33 mouse cellular contexts compared by ENCODE assay signal in genomic region chr2:44192058-44192457, GRCm38 (mm10).
A peak's percentile ranks its signal among the peaks of the same experiment; 100 is the strongest.
DNase-seq lines count a peak whose midpoint lies in the region; ATAC-seq and TF ChIP-seq lines count a peak whose summit lies in the region.
"Had no signal": no experiment of that assay in that cellular context is flagged by ENCODE, and none has a peak within 500 bp of the region (broad histone marks: within the 10 kb centered on the region; RNA-seq: fewer than 3 reads in every experiment).

No protein-coding gene starts in this region.

- H3K79me2 ChIP-seq in MEL (ENCODE audit: control insufficient read depth, insufficient read depth, low read length, poor library complexity) = no peaks in the 10 kb centered on the region

- no peaks in the 10 kb centered on the region for H3K36me3 ChIP-seq in kidney, adult 2 months (ENCODE audit: control insufficient read depth, insufficient read depth, low read length)
- H3K36me3 ChIP-seq in kidney, embryonic 16.5 days (ENCODE audit: insufficient read depth, low read length) = no peaks in the 10 kb centered on the region
- H3K36me3 ChIP-seq in MEL (ENCODE audit: control insufficient read depth in 1 of 2, insufficient read depth in 2 of 2, low read length in 2 of 2) = no peaks in the 10 kb centered on the region
- H3K36me3 ChIP-seq: embryonic facial prominence, embryonic 12.5 days; forebrain, embryonic 10.5 days; forebrain, embryonic 15.5 days; heart, embryonic 13.5 days; hindbrain, embryonic 12.5 days; intestine, embryonic 15.5 days; midbrain, embryonic 10.5 days; midbrain, embryonic 15.5 days; neural tube, embryonic 15.5 days had no signal

- H3K9me3 ChIP-seq in kidney, embryonic 16.5 days (ENCODE audit: low read length) = no peaks in the 10 kb centered on the region
- no peaks in the 10 kb centered on the region for H3K9me3 ChIP-seq in MEL (replicated peaks; ENCODE audit: insufficient read depth, low read length)
- H3K9me3 ChIP-seq: embryonic facial prominence, embryonic 12.5 days; forebrain, embryonic 10.5 days; forebrain, embryonic 15.5 days; heart, embryonic 13.5 days; intestine, embryonic 15.5 days; midbrain, embryonic 10.5 days; midbrain, embryonic 15.5 days; neural tube, embryonic 15.5 days had no signal

- no peak for TF ChIP-seq EP300 in MEL (IDR thresholded peaks at IDR 0.05; ENCODE audit: low read depth in 1 of 2, low read length in 2 of 2)

- peak; percentile 6 for DNase-seq in adrenal gland, postnatal 10 days
- no peak for DNase-seq in adrenal gland, adult 8-10 months
- peak; percentile 10 for DNase-seq in kidney, adult 2 months
- DNase-seq in MEL (ENCODE audit: low read depth, low spot score) = peak; percentile 7
- no peak for DNase-seq in cerebellum, adult 9-10 months
- DNase-seq in ovary, adult 18-20 months (ENCODE audit: low spot score) = no peak
- DNase-seq: cerebellum, adult 8-10 months; cerebellum, postnatal 36 days; embryo, embryonic 11 days; gastrocnemius, adult 2 months; gastrocnemius, postnatal 36 days; kidney, adult 8-10 months; kidney, postnatal 14 days; layer of hippocampus, adult 9-11 months; liver; lung, embryonic 14.5 days; right cerebral cortex, postnatal 25 days; thymus, adult 18-20 months; thymus, postnatal 4 days had no signal

- no peaks in the 10 kb centered on the region for H3K4me1 ChIP-seq in kidney, adult 2 months (ENCODE audit: control insufficient read depth, insufficient read depth, low read length)
- H3K4me1 ChIP-seq in kidney, embryonic 16.5 days (ENCODE audit: insufficient read depth, low read length) = no peaks in the 10 kb centered on the region
- H3K4me1 ChIP-seq in MEL (ENCODE audit: control insufficient read depth in 1 of 2, insufficient read depth in 2 of 2, low read length in 2 of 2) = no peaks in the 10 kb centered on the region
- H3K4me1 ChIP-seq: embryonic facial prominence, embryonic 12.5 days; forebrain, embryonic 10.5 days; forebrain, embryonic 15.5 days; heart, embryonic 13.5 days; hindbrain, embryonic 12.5 days; intestine, embryonic 15.5 days; midbrain, embryonic 10.5 days; midbrain, embryonic 15.5 days; neural tube, embryonic 15.5 days had no signal

- TF ChIP-seq RAD21 in MEL (IDR thresholded peaks at IDR 0.05; ENCODE audit: low read depth, low read length) = no peak

- no peak overlapping the region for H3K4me2 ChIP-seq in kidney, embryonic 16.5 days (replicated peaks; ENCODE audit: low read depth, low read length)
- H3K4me2 ChIP-seq: embryonic facial prominence, embryonic 12.5 days; forebrain, embryonic 15.5 days; heart, embryonic 13.5 days; hindbrain, embryonic 12.5 days; intestine, embryonic 15.5 days; lung, embryonic 14.5 days; midbrain, embryonic 15.5 days; neural tube, embryonic 15.5 days had no signal

- no peak overlapping the region for H3K9ac ChIP-seq in kidney, embryonic 16.5 days (replicated peaks; ENCODE audit: low read length)
- H3K9ac ChIP-seq in MEL (ENCODE audit: control insufficient read depth, low read depth, low read length, poor library complexity, severe bottlenecking) = no peak overlapping the region
- H3K9ac ChIP-seq: embryonic facial prominence, embryonic 12.5 days; forebrain, embryonic 15.5 days; heart, embryonic 13.5 days; hindbrain, embryonic 12.5 days; intestine, embryonic 15.5 days; liver, embryonic 14.5 days; lung, embryonic 14.5 days; midbrain, embryonic 15.5 days; neural tube, embryonic 15.5 days had no signal

- TF ChIP-seq CTCF in kidney, adult 2 months (conservative IDR thresholded peaks at IDR 0.05; ENCODE audit: insufficient read depth, insufficient read length, low read depth, low read length) = no peak
- no peak for TF ChIP-seq CTCF in MEL (IDR thresholded peaks at IDR 0.05 in 2 of 3, conservative IDR thresholded peaks at IDR 0.05 in 1 of 3; ENCODE audit: control insufficient read depth in 1 of 3, insufficient read depth in 1 of 3, low read depth in 2 of 3, low read length in 3 of 3, poor library complexity in 1 of 3, severe bottlenecking in 1 of 3)

- H3K27me3 ChIP-seq in kidney, adult 2 months (replicated peaks; ENCODE audit: control insufficient read depth, insufficient read depth, low read length) = no peaks in the 10 kb centered on the region
- H3K27me3 ChIP-seq in kidney, embryonic 16.5 days (ENCODE audit: insufficient read depth, low read length) = no peaks in the 10 kb centered on the region
- H3K27me3 ChIP-seq in MEL (ENCODE audit: control insufficient read depth in 1 of 2, insufficient read depth in 2 of 2, low read length in 2 of 2) = no peaks in the 10 kb centered on the region
- H3K27me3 ChIP-seq: embryonic facial prominence, embryonic 12.5 days; forebrain, embryonic 15.5 days; heart, embryonic 13.5 days; hindbrain, embryonic 12.5 days; intestine, embryonic 15.5 days; midbrain, embryonic 15.5 days; neural tube, embryonic 15.5 days had no signal

- no peak for ATAC-seq in kidney, embryonic 16.5 days (ENCODE audit: low FRiP score, low TSS enrichment)
- ATAC-seq in hematopoietic stem cell, adult 5-6 weeks (replicated peaks in 1 of 2; ENCODE audit: insufficient read depth in 1 of 2, low FRiP score in 2 of 2, low TSS enrichment in 1 of 2, low read depth in 1 of 2, poor library complexity in 2 of 2, severe bottlenecking in 2 of 2) = peak; percentile 43 to 45; a peak in 2 of 4 replicates
- ATAC-seq: forebrain, embryonic 15.5 days; hindbrain, postnatal 0 days; intestine, embryonic 15.5 days; midbrain, embryonic 15.5 days had no signal

- no peak for TF ChIP-seq POLR2A in kidney, adult 2 months (IDR thresholded peaks at IDR 0.05; ENCODE audit: low read depth, low read length)
- no peak for TF ChIP-seq POLR2A in MEL (IDR thresholded peaks at IDR 0.05; ENCODE audit: control insufficient read depth in 1 of 2, insufficient read depth in 1 of 2, low read depth in 1 of 2, low read length in 2 of 2, poor library complexity in 1 of 2)

- no peak overlapping the region for H3K27ac ChIP-seq in kidney, adult 2 months (ENCODE audit: insufficient read depth, low read depth, low read length)
- no peak overlapping the region for H3K27ac ChIP-seq in kidney, embryonic 16.5 days (ENCODE audit: low read length)
- no peak overlapping the region for H3K27ac ChIP-seq in MEL (ENCODE audit: control insufficient read depth, low read depth, low read length)
- H3K27ac ChIP-seq: embryonic facial prominence, embryonic 12.5 days; forebrain, embryonic 10.5 days; forebrain, embryonic 15.5 days; gastrocnemius, adult 2 months; heart, embryonic 13.5 days; hindbrain, embryonic 12.5 days; hindbrain, postnatal 0 days; intestine, embryonic 15.5 days; liver, embryonic 14.5 days; midbrain, embryonic 10.5 days; midbrain, embryonic 15.5 days; neural tube, embryonic 15.5 days; stomach, postnatal 0 days had no signal

- 51% methylated on average over 3 of the region's 3 CpGs for WGBS in kidney, adult 2 months
- 79% methylated on average over 3 of the region's 3 CpGs for WGBS in kidney, embryonic 16.5 days

- H3K4me3 ChIP-seq in kidney, adult 2 months (ENCODE audit: insufficient read depth, low read depth, low read length) = no peak overlapping the region
- no peak overlapping the region for H3K4me3 ChIP-seq in kidney, embryonic 16.5 days (ENCODE audit: low read length)
- H3K4me3 ChIP-seq in MEL (ENCODE audit: control insufficient read depth in 1 of 2, insufficient read depth in 1 of 2, low read depth in 2 of 2, low read length in 2 of 2) = no peak overlapping the region
- H3K4me3 ChIP-seq: embryonic facial prominence, embryonic 12.5 days; forebrain, embryonic 10.5 days; forebrain, embryonic 15.5 days; gastrocnemius, adult 2 months; heart, embryonic 13.5 days; hindbrain, embryonic 12.5 days; intestine, embryonic 15.5 days; midbrain, embryonic 10.5 days; midbrain, embryonic 15.5 days; neural tube, embryonic 15.5 days had no signal

TF ChIP-seq in MEL, 35 proteins besides CTCF, POLR2A, EP300 and RAD21:
- TF ChIP-seq MAX (IDR thresholded peaks at IDR 0.05; ENCODE audit: low read length) (no peak), MAFK (IDR thresholded peaks at IDR 0.05; ENCODE audit: borderline replicate concordance, low read depth, low read length) (no peak), SIN3A (IDR thresholded peaks at IDR 0.05; ENCODE audit: low read length) (no peak), GABPA (IDR thresholded peaks at IDR 0.05; ENCODE audit: low read depth, low read length) (no peak), SMC3 (IDR thresholded peaks at IDR 0.05; ENCODE audit: low read depth, low read length) (no peak), UBTF (IDR thresholded peaks at IDR 0.05; ENCODE audit: borderline replicate concordance, insufficient read depth, low read depth, low read length) (no peak), USF1 (IDR thresholded peaks at IDR 0.05; ENCODE audit: low read depth, low read length) (no peak), MAZ (IDR thresholded peaks at IDR 0.05; ENCODE audit: low read depth, low read length) (no peak), TBP (IDR thresholded peaks at IDR 0.05; ENCODE audit: low read depth, low read length) (no peak), HCFC1 (IDR thresholded peaks at IDR 0.05; ENCODE audit: low read depth, low read length) (no peak), JUND (IDR thresholded peaks at IDR 0.05; ENCODE audit: low read depth, low read length) (no peak), ZMIZ1 (IDR thresholded peaks at IDR 0.05; ENCODE audit: low read depth, low read length) (no peak), USF2 (IDR thresholded peaks at IDR 0.05; ENCODE audit: borderline replicate concordance in 1 of 2, insufficient read depth in 1 of 2, low read depth in 1 of 2, low read length in 2 of 2) (no peak), ETS1 (IDR thresholded peaks at IDR 0.05; ENCODE audit: low read depth, low read length) (no peak), GATA1 (IDR thresholded peaks at IDR 0.05; ENCODE audit: low read depth, low read length) (no peak), E2F4 (IDR thresholded peaks at IDR 0.05; ENCODE audit: borderline replicate concordance, low read depth, low read length) (no peak), MXI1 (IDR thresholded peaks at IDR 0.05; ENCODE audit: low read depth, low read length) (no peak), KAT2A (conservative IDR thresholded peaks at IDR 0.05; ENCODE audit: low read depth, low read length) (no peak), ZKSCAN1 (IDR thresholded peaks at IDR 0.05; ENCODE audit: low read depth, low read length) (no peak)
TF ChIP-seq in MEL: peak in this region for 0.

Comparison
In these comparisons a context has a peak if more than half of its experiments do, and no peak if none do; other contexts are left out.
1. DNase-seq: peak in adrenal gland, postnatal 10 days (single experiment), kidney, adult 2 months (single experiment) and MEL (single experiment); none in adrenal gland, adult 8-10 months (single experiment), cerebellum, adult 9-10 months (single experiment) and ovary, adult 18-20 months (single experiment).